Mouse (Mus musculus) T-helper 2 cell (primary cell): ENCODE measurements at regions not wholly inside any gene's neighbourhood (a gene's known extent, or its start where the extent isn't known, plus 50 kb on each side); places are given as distances from the start of the nearest gene placed in this dataset.

Experiments
- in situ Hi-C: fragments of 300-600 bp; cut with MboI, MseI; formaldehyde crosslinking; loops from one replicate; pipeline ENCODE4 v1.15.1; 2025; ENCODE audit warnings: high pct_unique_total_duplicates

DNA sequence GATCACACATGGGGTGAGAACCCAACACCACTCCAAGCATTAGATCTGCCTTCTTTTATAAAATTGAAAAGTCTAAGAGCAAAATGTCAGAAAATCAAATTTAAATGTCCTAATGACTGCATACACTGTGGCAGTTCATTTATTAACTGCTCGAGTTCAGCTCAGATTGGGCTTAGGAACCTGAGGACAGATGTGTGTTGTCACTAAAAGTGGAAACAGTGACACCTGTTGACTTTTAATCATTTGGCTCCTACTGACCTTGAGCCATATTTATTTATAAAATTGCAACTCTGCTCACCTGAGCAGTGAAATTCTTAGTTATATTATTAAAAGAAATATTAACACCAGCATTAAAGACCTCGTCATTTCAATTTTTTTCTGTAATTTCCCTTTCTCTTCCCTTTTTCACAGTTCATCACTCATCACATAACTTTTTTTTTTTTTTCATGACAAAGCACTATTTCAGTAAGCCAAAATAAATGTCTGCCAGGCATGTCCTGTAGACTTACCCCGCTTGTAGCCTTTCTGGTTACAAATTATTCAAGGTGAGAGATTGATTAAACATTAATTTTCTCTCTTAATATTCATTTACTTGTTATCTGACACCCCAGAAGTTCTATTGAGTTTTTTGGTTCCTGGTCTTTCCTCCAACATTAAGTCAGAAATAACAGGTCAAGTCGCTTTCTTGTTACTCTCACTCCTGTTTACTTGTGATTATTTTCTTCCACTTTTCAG lies 274.2 kb upstream of the Tet2 start:
- in situ Hi-C loops, result no loop called here

DNA sequence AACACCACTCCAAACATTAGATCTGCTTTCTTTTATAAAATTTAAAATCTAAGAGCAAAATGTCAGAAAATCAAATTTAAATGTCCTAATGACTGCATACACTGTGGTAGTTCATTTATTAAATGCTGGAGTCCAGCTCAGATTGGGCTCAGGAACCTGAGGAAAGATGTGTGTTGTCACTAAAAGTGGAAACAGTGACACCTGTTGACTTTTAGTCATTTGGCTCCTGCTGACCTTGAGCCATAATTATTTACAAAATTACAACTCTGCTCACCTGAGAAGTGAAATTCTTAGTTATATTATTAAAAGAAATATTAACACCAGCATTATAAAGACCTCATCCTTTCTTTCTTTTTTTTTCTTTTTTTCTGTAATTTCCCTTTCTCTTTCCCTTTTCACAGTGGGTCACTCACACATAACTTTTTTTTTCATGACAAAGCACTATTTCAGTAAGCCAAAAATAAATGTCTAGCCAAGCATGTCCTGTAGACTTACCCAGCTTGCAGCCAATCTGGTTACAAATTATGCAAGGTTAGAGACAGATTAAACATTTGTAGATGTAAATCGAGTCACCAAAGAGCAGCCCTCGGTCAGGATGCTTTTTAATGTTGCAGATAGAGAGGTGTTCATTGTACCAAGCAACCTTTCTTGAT lies 288.9 kb upstream of the Tet2 start:
- in situ Hi-C loops, result no loop called here

DNA sequence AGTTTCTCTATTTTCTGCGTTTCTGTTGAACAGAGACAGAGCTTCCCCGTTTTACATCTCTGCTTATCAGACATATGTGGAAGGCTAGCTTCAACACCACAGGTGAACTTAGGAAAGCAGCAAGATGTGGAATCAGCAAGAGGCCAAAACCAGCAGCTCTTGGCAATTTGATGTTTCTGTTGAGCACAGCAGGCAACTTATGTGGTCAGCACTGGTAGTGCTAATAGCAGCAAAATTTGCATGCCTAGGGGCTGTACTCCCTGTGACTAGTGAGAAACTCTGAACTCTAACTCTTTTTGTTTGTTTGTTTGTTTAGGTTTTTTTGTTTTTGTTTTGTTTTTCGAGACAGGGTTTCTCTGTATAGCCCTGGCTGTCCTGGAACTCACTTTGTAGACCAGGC lies 289.5 kb upstream of the Tet2 start:
- in situ Hi-C loops, result no loop called here

DNA sequence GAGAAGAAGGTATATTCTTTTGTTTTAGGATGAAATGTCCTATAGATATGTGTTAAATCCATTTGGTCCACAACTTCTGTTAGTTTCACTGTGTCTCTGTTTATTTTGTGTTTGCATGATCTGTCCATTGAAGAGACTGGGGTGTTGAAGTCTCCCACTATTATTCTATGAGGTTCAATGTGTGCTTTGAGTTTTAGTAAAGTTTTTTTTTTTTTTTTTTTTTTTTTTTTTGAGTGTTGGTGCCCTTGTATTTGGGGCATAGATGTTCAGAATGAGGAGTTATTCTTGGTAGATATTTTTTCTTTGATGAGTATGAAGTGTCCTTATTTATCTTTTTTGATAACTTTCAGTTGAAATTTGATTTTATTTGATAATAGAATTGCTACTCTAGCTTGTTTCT lies 301.4 kb upstream of the Tet2 start:
- in situ Hi-C loops, result no loop called here

DNA sequence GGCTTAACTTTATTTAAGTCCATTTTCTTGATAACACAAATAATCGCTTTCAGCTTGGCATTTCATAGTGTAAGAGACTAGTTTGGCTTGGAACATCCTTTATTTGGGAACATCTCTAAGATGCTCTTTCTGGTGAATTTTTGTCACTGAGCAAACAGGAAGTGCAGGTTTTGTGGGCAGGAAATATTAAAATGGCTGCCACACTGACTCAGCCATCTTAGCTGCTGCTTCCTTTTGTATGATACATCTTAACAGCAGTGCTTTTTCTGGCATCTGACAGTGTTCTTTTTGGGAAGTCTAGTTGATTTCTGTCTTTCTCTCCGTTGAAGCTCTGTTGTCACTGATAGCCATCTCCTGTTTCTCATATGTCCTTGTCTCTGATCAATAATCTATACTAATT lies 329.4 kb upstream of the Tet2 start:
- in situ Hi-C loops, result no loop called here

DNA sequence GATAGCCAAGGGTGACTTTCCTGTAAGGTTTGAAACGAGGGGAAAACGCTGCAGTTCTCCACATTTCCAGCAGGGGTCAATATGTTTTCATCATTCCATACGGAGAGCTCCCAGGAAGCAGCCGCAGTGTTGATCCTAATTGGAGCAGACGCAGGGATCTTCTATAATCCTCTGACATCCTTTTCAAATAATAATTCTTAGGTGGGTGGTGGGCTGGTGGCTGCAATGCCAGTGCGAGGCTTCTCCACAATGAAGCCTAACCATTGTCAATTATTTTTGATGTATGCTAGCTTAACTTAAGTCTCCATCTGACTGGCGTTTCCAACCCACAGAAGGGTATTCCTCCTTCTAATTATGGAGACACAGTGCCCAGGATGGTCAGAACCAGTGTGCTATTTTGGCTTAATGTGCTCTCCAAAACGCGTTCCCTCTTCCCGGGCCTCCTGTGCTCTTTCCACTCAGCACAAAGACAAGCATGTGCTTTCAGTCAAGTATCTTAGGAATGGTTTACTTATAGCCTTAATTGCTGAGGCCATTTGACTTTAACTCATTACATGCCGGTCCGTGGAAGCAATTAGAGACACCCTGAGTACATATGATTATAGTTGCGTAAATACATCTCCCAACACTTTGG lies 331.6 kb upstream of the Tet2 start:
- in situ Hi-C loops, result no loop called here

DNA sequence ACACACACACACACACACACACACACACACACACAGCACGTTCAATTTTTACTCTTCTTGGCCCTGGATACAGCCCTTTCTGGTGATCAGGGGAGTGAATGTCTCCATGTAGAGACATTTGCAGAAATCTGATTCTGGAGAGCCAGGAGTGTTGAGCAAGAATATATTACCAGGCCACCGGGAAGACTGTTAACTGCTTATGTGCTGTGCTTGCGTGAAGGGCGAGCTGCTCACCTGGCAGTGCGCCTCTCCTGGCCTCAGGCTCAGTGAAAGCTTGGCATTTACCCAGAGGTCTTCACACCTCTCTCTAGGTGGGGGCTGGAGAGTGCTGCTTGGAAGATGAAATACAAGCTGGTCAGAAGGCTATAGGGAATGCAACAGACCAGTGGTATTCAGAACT lies 332.4 kb upstream of the Tet2 start:
- in situ Hi-C loops, result no loop called here

DNA sequence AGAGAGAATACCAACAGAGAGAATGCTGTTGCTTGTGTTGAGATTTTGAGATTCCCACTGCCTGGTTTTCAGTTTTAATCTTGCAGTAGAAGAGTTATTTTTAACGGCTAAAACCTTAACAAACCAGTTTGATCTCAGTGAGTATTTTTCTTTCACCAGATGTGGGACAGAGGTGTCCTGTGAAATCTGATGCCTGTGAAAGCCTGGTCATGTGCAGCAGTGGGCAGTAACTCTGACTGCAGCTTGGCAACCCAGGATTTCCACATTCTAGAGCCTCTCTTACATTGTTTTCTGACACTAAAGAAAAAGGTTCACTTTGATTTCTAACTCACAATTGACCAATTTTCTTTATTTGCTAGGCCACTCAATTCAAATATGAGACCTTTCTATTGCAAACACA lies 335.7 kb upstream of the Tet2 start:
- in situ Hi-C loops, result no loop called here

DNA sequence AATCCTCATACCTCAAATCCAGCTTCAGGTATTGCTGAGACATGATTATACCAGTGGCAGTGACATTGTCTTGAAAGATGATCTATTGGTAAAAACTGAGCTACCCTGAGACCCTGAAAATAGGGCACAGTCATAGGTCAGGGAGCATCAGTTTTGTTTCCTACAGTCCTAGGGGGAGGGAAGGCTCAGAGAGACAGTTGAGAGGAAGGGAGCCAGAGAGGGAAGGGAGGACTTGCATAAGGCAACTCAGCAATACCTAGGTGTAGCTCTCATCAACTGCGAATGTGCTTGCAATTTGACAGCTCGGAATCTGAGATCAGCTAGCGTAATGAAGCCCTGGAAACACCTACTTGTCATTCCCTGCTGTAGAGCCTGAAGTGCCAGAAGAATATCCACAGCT lies 334.4 kb upstream of the Cxxc4 start:
- in situ Hi-C loops, result no loop called here

DNA sequence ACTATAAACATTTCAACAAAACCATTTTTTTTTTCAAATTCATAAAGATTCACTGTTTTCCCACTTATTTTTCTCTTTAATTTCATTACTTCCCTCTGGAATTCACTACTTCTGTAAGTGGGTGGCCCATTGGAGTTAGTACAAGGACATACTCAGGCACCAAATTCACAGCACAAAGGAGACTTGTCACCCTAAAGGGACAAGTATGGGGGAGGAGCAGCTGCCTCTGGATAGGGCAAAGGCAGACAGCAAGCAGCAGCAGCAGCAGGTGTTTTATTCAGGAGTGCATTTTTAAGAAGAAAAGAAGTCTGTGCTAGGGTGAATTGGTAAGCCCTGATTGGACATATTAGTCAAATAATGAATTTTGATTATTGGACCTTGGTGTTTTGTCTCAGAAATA lies 314.1 kb upstream of the Cxxc4 start:
- in situ Hi-C loops, result no loop called here

DNA sequence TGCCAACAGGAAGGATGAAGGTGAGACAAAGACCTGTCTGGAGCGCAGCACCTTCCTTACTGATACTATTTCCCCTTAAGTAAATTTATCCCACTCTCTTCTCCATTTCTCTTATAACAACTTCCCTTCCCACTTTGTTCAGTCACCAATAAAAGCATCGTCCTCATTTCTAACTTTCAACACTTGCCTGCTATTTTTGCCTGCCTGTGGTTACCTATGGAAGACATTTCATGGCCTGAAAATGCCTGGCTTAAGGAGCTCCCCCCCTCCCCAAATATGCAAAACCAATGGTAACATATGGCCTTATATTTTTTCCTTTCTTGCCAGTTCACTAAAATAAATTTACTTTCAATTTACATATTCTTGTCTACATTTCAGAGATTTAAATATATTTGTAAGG lies 271.0 kb upstream of the Cxxc4 start:
- in situ Hi-C loops, result no loop called here

DNA sequence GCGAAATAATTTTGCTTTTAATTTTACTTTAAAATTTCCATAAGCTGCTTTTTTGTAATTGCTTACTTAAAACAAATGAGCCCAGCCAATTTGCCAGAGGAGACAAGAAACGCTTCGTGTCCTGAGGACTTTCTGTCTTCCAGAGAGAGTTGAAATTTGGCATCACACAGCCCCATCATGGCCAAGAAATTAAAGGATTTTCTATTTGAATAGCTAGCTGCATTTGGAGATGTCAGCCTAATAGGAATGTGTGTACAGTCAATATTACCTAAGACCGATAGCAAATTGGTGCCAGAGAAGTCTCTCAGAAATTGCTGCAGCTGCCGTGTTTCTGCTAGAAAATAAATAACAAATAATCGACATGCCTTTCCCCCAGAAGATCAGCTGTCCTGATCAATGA lies 268.1 kb upstream of the Cxxc4 start:
- in situ Hi-C loops, result no loop called here

DNA sequence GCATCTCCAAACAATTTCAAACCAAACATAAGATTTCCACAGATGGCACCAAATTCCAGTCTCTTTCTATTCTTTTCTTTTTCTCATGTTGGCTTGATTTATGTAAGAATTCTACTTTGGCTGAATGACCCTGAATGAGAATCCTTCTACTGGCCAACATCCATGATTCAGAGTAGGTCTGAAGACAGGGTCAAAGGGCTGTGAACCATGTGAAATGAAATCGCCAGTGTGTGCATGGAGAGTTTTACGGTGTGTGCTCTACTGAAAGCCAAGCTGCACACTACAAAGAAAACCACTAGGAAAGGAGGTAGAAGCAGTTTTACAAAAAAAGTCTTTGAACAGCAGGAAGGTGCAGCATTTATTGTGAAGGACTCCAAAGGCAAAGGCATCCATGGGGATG lies 263.5 kb upstream of the Cxxc4 start:
- in situ Hi-C loops, result no loop called here

DNA sequence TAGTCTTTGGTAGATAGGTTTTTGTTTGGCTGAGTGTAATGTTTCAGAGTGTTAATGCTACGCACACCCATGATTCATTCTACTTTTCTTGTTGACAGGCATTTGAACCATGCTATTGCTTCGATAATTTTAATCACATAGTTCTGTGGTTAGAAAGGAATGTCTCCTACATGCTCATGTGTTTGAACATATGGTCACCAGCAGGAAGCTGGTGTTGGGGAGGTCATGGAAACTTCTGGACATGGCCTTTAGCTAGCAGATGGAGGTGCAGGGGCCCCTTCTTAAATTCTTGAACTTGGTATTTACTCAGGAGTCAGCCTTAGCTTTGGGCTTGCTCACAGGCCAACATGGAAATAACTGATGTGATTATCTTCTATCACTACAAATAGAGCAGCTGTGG lies 248.6 kb upstream of the Cxxc4 start:
- in situ Hi-C loops, result no loop called here

DNA sequence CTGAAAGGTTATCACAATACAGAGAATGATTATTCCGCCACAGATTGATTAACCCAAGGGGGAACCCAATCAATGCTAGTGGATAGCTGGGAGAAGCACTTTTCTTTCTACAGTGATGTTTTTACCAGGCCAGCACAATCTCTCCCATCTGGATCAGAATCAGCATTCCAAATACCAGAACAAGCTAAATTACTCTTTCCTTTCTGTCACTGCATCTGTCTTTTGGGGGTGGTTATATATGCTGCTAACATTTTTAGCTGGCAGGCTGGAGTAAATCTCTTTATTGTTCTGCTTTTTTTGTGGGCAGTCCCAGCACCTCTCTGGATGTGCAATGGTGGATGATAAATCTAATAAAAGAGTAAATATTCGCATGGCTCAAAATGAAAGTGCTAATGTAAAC lies 242.3 kb upstream of the Cxxc4 start:
- in situ Hi-C loops, result no loop called here

DNA sequence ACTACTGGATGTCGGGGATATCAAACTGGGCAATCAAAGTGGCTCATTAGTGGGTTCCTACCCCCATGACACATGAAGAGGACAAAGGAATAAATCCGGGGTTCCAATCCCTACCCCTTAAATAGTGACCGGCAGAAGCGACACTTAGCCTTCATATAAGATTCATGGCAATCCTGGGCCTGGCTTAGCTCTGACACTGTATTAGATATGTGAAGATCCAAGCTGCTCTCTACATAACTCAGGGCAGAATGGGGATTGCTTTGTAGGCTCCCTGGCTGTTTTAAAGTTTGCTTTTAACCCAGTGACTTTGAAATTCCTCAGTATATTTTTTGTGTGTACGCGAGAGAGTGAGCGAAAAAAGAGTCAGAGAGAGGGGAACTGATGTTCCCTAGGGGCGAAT lies 236.3 kb upstream of the Cxxc4 start:
- in situ Hi-C loops, result no loop called here

DNA sequence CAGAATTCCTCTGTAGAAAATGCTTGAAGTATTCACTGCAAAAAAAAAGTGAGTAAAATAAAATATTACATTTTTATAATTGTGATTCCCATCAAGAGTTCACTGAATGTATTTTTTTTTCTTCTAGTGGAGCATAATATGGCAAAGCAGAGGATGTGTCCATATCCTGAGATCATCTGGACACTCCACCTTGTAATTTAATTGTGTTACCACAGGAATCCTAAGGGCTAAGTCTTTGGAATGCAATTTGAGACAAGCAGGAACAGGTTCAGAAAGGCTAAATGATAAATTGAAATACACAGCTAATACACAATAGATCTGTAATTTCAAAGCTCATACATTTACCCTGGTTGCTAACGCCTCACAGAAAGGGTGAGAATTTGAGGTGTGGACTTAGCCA lies 235.7 kb upstream of the Cxxc4 start:
- in situ Hi-C loops, result no loop called here

DNA sequence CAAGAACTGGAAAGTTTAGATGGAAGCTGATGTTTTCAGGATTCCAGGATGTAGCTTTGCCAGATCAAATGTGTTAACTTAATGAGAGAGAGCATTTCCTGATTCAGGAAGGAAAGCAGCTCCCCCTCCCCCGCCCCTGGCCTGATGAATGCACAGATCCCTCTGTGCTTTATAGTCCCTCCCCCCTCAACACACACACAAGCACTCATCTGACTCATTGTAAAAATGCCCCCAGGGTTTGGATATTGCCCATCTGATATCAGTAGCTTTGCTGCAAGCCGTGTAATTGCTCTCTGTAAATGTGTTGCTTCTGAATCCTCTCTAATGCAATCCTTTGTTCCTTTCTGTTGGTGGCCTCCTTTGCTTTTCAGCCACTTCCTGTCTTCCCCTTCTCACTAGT lies 221.5 kb upstream of the Cxxc4 start:
- in situ Hi-C loops, result no loop called here

DNA sequence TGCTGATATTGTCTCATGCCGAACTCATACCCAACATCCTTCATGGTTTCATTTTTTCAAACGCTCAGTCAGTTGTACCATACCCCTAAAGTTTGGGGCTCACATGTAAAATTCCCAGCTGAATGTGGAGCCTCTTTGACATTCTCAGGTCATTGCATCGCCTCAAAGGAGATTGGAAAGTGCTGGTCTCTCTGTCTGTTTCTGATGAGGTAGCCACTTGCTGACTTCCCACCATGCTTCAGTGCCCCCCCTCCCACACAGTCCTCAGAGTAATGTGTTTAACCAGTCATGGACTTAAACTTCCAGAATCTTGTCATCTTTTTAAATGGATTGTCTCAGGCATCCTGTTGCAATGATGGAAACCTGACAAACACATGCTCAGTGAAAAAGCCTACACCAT lies 220.9 kb upstream of the Cxxc4 start:
- in situ Hi-C loops, result no loop called here

DNA sequence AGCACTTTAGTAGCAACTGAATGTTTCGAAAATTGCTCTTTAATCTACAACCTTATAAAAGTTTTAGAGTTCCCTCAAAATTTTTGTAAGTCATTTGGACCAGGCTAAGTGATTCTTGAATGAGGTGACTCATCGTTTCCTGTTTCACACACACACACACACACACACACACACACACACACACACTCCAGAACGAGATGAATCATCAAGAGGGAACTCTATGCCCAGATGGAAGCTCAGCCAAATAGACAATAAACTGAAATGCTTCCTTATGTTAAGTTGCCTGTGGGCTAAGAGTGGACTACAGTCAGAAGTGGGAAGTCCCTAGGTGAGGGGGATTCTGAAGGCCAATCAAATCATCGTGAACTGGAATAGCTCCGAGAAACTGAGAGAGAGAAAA lies 202.4 kb upstream of the Cxxc4 start:
- in situ Hi-C loops, result no loop called here

DNA sequence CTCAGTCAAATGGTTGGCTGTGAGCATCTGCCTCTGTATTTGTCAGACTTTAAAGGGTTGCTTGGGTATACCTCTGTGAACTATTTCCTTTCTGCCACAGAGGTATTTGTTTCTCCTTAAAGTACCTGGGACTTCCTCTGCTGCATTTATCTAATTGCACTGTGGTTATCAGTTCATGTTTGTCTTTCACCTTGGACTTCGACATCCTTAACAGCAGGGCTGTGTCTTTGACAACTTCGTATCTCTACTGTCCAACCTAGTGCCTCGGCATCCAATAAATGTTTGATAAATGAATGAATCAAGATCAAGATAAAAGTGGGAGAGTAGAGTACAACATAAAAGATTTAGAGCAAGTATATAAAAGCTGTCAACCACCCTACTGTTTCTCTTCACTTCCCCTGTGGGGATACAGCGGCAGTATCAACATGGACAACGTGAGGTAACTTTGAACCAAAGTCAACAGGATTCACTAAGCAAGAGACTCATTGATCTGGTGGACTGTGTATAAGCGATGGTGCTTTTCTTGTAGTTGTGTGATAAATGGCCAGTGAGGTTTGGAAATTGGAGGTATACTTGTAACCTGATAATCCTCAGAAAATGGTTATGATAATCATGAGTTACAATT lies 199.9 kb upstream of the Cxxc4 start:
- in situ Hi-C loops, result no loop called here

DNA sequence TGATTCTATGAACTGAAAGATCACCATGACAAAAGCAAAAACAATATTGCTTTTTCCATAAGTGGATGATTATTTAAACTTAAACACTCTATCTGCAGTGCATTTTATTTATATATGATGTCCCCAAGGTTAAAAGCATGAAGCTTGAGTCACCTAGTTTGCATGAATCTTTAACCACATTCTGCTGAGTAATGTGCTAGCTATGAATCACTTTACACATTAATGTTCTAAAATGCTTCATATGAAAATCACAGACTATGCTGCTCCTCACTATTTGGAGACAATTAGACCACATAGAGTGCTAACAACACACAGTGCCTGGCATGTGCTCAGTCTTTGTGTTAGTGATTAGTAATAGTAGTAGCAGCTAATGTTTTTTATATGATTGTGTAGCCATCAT lies 185.6 kb upstream of the Cxxc4 start:
- in situ Hi-C loops, result no loop called here

DNA sequence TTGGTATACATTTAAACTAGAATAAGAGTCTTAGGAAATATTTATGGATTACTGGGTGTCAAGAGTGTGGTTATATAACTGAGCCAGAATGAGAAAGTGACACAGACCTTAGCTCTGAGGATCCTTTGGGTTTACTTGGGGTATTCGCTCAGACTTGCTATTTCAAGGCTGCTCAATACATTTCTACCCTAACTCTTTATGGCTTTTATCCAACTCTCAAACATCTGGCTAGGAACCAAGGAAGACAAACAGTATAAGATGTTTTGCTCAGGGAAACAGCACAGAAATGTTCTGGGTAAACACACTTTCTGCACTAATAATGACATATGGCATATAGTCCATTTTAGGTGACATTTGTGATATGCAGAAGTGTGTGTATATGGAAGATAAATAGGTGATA lies 153.8 kb upstream of the Cxxc4 start:
- in situ Hi-C loops, result no loop called here
